Mouse (Mus musculus): ENCODE measurements around the gene Popdc2. TPM values are rescaled to one million over a fixed set of nuclear protein-coding genes. Genes with fewer than 3 reads are reported as not detected.
A peak's percentile ranks its signal among the peaks of the same experiment; 100 is the strongest.

Popdc2 gene
- total RNA-seq, 2 experiments from 2014 or later: 675 to 721 TPM

GRCm38 (mm10) chr16:38374379-38375140 lies 12.6 kb downstream of the Popdc2 start:
- no peak for DNase-seq
- intact Hi-C loops (cut with DNase I): no loop called here

- no peak for DNase-seq
- intact Hi-C loops (cut with DNase I): no loop called here
Measured at GRCm38 (mm10) chr16:38375182-38375581, 13.2 kb downstream of the Popdc2 start.

- peak in 1 of 2 experiments; percentile 39 for DNase-seq
- intact Hi-C loops (cut with DNase I): no loop called here
Measured at GRCm38 (mm10) chr16:38376163-38376840, 14.3 kb downstream of the Popdc2 start.

- DNase-seq: peak in 1 of 2 experiments; percentile 43
- intact Hi-C loops (cut with DNase I): no loop called here
Measured at GRCm38 (mm10) chr16:38376841-38377249, 14.8 kb downstream of the Popdc2 start.

- DNase-seq: peak in 1 of 2 experiments; percentile 48
- intact Hi-C loops (cut with DNase I): no loop called here
Measured at GRCm38 (mm10) chr16:38377546-38377945, 15.5 kb downstream of the Popdc2 start.

GRCm38 (mm10) chr16:38378591-38378990 lies 16.6 kb downstream of the Popdc2 start:
- intact Hi-C loops (cut with DNase I): no loop called here
- no peak for DNase-seq

- DNase-seq: no peak
- intact Hi-C loops (cut with DNase I): no loop called here
Measured at GRCm38 (mm10) chr16:38379088-38379487, 17.1 kb downstream of the Popdc2 start.

GRCm38 (mm10) chr16:38379493-38379892 lies 17.5 kb downstream of the Popdc2 start:
- intact Hi-C loops (cut with DNase I): no loop called here

GRCm38 (mm10) chr16:38379926-38380325 lies 17.9 kb downstream of the Popdc2 start:
- intact Hi-C loops (cut with DNase I): no loop called here
- DNase-seq: no peak

More at GRCm38 (mm10) chr16:38379493-38379892, 17.5 kb downstream of the Popdc2 start:
- no peak for DNase-seq

GRCm38 (mm10) chr16:38383683-38384082 lies 21.7 kb downstream of the Popdc2 start:
- DNase-seq: no peak
- intact Hi-C loops (cut with DNase I): no loop called here

- intact Hi-C loops (cut with DNase I): no loop called here
- DNase-seq: no peak
Measured at GRCm38 (mm10) chr16:38385184-38385634, 23.2 kb downstream of the Popdc2 start.

- intact Hi-C loops (cut with DNase I): no loop called here
- no peak for DNase-seq
Measured at GRCm38 (mm10) chr16:38385700-38386099, 23.7 kb downstream of the Popdc2 start.

- intact Hi-C loops (cut with DNase I): no loop called here
- DNase-seq: no peak
Measured at GRCm38 (mm10) chr16:38387389-38387788, 25.4 kb downstream of the Popdc2 start.

GRCm38 (mm10) chr16:38388757-38389156 lies 26.7 kb downstream of the Popdc2 start:
- DNase-seq: no peak
- intact Hi-C loops (cut with DNase I): no loop called here

GRCm38 (mm10) chr16:38389284-38389893 lies 27.4 kb downstream of the Popdc2 start:
- intact Hi-C loops (cut with DNase I): no loop called here
- no peak for DNase-seq

GRCm38 (mm10) chr16:38390322-38390721 lies 28.3 kb downstream of the Popdc2 start:
- DNase-seq: no peak
- intact Hi-C loops (cut with DNase I): no loop called here

- intact Hi-C loops (cut with DNase I): no loop called here
- DNase-seq: peak; percentile 86 to 88
Measured at GRCm38 (mm10) chr16:38392126-38392894, 30.3 kb downstream of the Popdc2 start.

- DNase-seq: peak in 1 of 2 experiments; percentile 43
- intact Hi-C loops (cut with DNase I): no loop called here
Measured at GRCm38 (mm10) chr16:38394191-38394618, 32.2 kb downstream of the Popdc2 start.

GRCm38 (mm10) chr16:38395060-38395730 lies 33.2 kb downstream of the Popdc2 start:
- intact Hi-C loops (cut with DNase I): loop anchor here (5.0 kb wide), 1 partner anchor 57 kb away; the partner anchor contains the start of gene Adprh
- no peak for DNase-seq

GRCm38 (mm10) chr16:38396155-38396554 lies 34.1 kb downstream of the Popdc2 start:
- DNase-seq: peak; percentile 77
- intact Hi-C loops (cut with DNase I): loop anchor here (5.0 kb wide), 1 partner anchor 56 kb away; the partner anchor contains the start of gene Adprh
